Mouse (Mus musculus) small intestine, adult 2 months (tissue): ENCODE results near the gene Timm8a2.

Experiments
- CTCF ChIP-seq: fragments of 200-500 bp; IDR thresholded peaks from 2 replicates; pipeline ENCODE4 v1.5.1; 2012; ENCODE audit warnings: low read depth, mild to moderate bottlenecking, control low read depth, inconsistent platforms, low read length, moderate library complexity, mixed read lengths; ENCODE audit not compliant: insufficient replicate concordance, insufficient read length; ENCODE audit errors: extremely low read depth
- POLR2A ChIP-seq: fragments of 200-500 bp; IDR thresholded peaks from 2 replicates; pipeline ENCODE4 v1.6.1; 2012; ENCODE audit warnings: low read depth, mild to moderate bottlenecking, control low read depth, inconsistent platforms, low read length, moderate library complexity

GRCm38 (mm10) chr14:122035181-122035580 lies 707 bp downstream of the Timm8a2 start:
- TF ChIP-seq POLR2A (no peak), CTCF (no peak)
